Mouse (Mus musculus) adrenal gland, postnatal 14 days (tissue): Measurements from ENCODE around the gene Dhrs7b. TPM values are rescaled to one million over a fixed set of nuclear protein-coding genes. Genes with fewer than 3 reads are reported as not detected.
A peak's percentile ranks its signal among the peaks of the same experiment; 100 is the strongest.
"Not testable (repeated sequence)": the region's sequence is repeated elsewhere in the genome, so short reads cannot be mapped to it uniquely, and the experiment has no call there.

ENCODE experiments used
- DNase-seq: peaks from one replicate; pipeline ENCODE4 v3.0.0; 2021; ENCODE audit warnings: mixed read lengths
- total RNA-seq: library from RNA; stranded (reverse); gene quantifications from 2 replicates; pipeline ENCODE4 v1.2.3, GENCODE M21; 2021

Gene Dhrs7b
- total RNA-seq, 1 experiment from 2014 or later, result 44.0 TPM

DNA sequence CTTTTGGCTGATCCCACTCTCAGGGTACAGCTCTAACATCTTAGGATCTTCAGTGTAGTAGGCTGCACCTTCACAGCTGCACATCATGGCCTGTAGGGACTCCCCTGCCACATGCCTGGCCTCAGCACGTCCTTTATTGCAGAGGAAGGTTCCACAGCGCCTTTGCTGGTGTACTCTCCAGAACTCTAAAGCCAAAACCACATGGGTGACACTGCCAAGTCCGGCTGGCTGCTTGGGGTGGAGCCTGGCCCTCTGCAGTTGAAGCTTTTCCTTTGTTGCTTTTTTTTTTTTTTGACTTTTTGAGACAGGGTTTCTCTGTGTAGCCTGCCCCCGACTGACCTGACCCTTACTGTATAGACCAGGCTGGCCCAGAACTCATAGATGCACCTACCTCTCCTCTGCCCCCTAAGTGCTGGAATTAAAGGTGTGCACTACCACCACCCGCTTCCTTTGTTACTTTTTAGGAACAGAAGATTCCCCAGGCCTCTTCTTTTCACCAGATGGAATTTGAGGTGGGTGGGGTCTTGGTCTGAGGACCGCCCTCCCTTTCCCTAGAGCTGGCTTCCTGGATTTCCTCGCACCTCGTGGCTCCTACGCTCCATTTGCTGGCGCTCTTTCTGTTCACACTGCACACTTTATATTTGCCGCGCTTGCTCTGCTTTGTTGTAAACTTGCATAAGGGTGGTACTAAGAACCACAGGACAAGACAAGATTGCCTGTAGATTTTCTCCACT lies 11.2 kb downstream of the Dhrs7b start:
- DNase-seq, result peak; percentile 54

DNA sequence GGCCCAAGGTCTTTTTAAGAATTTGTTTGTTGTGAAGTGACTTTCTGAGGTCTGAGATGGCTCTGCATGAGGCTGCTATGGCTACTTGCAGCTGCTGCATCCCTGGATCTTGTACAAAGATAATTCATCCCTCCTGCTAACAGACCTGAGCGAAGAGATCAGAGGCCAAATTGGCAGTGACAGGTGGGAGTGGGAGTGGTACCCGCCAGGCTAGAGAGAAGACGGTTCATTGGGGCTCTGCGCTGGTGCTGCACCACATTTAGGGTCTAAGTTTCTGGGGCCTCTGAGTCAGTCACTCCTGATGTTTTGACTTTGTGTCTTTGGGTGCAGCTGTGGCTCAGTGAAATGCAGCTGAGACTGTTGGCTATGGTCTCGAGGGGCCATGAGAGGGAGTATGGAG lies 13.0 kb downstream of the Dhrs7b start:
- no peak for DNase-seq

DNA sequence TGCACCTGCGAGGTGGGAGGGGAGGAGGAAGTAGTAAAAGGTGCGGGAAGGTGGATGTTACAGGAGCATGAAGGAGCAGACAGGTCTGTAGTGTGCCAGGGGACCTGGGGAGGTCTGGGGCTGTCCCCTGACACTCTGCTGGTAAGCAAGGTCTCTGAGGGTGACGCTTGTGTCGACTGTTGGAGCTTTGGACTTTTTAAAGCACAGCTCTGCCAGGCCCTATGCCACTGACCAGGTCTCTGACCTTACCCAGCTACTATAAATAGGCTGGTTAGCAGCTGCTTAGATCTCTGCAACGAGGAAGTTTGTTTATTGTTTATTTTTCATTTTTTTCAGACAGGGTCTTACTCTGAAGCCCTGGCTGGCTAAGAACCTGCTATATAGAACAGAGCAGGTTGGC lies 15.0 kb downstream of the Dhrs7b start:
- DNase-seq, result no peak

DNA sequence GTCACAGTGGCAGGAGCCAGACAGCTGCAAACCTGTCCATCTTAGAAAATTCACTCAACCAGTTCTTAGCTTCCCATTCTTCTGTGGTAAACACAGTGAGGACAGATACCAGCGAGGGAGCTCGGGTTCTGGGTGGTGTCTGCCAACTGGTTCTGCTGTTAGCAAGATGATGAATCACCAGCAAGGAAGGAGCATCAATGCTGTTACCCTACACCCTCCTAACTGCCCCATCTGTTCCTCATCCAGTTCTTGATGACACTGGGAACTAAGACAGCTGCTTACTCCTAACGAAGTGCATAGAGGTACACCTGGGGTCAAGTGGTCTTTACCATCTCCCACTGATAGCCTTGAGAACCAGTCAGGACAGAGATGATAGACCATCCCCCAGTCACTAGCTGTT lies 26.2 kb downstream of the Dhrs7b start:
- DNase-seq, result no peak

DNA sequence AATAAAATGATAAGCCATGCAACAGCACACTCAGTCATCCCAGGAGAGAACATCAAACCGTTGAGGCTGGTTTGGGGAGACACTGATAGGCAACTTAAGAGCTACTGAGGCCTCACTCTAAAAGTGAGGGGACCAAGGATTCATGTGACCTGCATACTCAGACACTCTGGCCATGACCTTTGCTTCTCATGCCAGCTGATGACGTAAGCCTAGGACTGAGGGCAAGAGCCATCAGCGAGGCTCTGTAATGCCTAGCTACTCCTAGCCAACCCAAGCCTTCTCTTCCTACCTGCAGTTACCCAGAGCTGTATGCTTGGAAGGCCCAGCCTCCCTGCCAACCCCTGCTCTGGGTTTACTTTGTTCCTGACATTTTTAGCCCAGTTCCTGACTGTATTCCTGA lies 31.6 kb downstream of the Dhrs7b start:
- peak; percentile 67 for DNase-seq

DNA sequence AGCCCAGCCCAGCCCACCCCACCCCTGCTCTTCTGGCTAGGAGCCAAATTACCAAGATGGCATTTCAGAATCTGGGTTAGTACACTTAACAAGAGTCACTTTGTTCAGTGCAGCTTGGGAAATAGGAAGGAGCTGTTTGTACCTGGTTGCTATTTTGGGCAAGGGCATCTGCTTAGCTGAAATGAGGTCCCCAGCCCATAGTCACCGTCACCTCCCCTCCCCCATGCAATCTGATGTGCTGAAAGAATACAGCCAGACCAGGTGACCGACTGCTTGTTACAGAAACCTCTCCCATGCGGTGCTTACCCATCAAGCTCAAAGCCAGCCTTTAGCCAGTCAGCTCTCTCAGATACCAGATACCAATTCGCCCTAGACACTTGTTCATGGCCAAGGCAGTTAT lies 32.8 kb downstream of the Dhrs7b start:
- DNase-seq, result no peak

DNA sequence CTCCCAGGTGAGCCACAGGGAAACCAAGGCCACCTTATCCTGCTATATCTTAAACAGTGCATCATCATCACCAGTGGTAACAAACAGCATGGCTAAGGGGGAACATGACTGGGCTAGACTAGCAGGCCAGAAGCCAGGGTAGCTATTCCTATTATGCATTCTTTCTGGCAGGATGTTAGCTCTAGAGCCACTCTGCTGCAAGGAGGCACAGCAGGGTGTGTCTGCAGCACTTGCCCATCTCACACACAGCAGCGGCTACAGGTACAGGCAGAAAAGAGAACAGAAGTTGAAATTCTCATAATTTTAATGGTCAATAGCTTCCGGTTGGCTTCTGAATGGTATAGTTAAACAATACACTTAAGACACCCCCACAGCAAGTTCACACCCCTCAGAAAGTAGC lies 33.7 kb downstream of the Dhrs7b start:
- no peak for DNase-seq

DNA sequence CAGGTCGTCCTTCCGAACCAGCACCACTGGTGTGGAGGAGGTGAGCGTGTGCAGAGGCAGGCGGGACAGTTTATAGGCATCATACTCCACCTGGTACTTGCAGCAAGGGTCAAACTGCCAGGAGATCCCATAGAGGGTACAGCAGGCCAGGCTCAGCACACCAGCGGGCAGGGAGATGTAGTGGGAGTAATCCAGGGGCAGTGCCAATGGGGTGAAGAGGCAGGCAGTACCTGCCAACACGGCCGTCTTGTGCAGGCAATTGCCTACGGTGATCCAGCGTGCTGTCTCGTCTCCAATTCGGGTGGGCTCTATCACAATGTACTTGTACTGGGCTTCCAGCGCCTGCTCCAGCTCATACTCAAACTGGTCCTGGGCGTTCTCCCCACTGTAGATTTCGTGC lies 34.5 kb downstream of the Dhrs7b start:
- DNase-seq, result peak; percentile 58

DNA sequence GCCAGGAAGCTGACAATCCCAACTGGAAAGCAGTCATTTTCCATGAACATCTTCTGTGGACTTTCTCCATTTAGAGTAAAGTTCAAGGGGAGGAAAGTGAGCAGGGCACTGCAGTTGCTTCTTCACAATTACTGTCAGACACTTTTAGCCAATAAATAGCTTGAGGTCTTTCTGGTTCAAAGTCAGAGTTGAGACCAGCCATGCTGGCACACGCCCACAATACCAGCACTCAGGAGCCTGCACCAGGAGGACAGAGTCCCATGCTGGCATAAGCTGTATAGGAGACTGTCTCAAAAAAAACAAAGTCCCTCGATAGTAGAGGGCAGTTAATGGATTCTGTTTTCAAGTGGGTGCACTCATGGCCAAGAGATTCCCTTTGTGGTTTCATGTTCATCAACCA lies 35.6 kb downstream of the Dhrs7b start:
- DNase-seq, result no peak

DNA sequence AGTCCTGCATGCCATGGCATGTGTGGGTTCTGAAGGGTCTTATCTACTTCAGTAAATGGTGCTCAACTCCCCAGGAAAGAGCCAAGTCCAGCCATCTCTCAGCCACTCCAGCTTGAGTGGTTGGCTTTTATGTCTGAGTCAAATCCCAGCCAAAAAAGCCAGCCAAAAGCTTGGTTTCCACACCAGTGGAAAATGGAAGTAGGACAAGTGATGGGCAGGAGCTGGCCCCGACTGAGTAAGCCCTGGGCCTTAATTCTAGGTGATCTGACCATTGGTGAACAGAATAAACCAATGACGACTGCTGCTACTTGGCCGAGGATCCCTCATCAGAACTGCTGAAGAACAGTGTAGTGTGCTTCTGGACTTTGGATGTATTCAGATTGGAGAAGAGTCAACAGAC lies 37.0 kb downstream of the Dhrs7b start:
- no peak for DNase-seq

DNA sequence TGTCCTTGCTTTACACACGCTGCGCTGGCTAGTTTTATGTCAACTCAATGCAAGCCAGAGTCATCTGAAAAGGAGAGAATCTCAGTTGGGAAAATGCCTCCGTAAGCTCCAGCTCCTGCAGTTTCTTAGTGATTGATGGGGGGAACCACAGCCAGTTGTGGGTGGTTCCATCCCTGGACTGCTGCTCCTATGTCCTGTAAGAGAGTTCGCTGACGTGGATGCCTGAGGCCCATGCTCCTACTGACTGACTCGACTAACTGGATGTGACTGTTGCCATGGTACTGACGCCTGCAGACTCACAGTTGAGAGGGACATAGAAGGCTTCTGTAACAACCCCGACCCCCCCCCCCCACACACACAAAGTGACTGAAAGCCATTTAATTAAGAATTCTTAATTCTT lies 37.5 kb downstream of the Dhrs7b start:
- peak; percentile 45 for DNase-seq

DNA sequence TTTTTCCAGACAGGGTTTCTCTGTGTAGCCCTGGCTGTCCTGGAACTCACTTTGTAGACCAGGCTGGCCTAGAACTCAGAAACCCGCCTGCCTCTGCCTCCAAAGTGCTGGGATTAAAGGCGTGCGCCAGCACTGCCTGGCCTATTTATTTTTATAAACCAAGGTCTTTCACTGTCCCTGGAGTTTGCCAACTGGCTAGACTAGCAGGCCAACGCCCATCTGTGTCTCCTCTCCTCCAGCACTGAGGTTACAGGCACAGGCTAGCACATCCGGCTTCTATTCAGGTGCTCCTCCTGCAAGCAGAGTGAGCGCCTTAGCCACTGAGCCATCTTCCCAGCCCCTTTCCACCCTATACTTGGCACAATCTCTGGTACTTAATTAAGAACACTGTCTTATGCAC lies 39.0 kb downstream of the Dhrs7b start:
- DNase-seq, result peak; percentile 32

DNA sequence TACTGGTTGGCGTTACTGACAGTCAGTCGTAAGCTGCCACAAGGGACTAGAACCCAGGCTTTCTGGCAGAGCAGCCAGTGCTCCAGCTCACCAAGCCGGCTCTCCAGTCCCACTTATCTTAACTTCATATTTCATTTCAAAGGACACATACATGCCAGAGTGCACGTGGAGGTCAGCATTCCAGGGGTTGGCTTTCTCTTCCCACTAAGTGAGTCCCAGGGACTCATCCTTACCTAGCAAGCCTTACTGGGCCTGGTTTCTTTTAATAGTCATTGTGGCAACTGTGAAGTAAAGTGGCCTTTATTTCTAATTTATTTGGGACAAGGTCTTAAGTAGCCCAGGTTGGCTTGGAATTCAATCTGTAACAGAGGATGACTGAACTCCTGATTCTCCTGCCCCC lies 41.0 kb downstream of the Dhrs7b start:
- no peak for DNase-seq

DNA sequence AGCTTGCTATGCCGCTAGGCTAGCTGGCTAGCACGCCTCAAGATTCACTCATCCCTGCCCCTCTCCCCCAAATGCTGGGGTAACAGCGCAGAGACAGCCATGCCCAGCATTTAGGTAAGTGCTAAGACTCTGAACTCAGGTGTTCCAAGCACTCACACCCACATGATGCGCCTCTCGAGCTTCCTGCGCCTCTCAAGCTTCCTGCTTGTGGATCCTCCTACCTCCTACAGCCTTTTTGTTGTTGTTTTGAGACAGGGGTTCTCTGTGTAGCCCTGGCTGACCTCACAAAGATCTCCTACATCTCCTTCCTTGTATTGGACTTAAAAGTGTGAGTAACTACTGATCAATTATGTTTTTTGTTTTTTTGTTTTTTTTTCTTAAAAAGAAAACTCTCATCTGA lies 42.7 kb downstream of the Dhrs7b start:
- no peak for DNase-seq

DNA sequence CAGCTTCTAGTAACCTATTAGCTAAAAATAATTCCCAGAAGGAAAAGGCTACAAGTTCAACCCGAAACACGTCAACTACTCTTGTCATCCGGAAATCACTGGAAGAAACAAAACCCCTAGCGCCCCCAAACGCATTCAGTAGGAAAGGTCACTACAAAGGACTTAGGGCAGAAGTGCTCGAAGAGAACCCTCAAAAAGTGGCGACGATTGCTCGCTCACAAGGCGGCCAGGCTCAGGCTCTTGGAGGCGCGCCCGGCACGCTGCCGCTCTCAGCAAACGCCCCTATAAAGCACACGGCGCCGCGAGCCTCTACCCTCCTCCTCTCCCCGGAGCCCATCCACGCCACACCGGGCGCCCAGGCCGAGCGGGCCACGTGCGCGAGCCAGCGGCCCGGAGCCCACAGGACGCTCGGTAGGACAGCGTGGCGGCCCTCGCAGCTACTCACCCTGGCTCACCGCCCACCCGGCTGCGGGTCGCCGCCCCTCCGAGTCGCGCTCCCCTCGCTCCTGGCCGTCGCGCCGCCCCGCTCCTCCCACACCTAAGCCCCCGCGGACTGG lies 47.7 kb downstream of the Dhrs7b start:
- DNase-seq, result peak; percentile 75

DNA sequence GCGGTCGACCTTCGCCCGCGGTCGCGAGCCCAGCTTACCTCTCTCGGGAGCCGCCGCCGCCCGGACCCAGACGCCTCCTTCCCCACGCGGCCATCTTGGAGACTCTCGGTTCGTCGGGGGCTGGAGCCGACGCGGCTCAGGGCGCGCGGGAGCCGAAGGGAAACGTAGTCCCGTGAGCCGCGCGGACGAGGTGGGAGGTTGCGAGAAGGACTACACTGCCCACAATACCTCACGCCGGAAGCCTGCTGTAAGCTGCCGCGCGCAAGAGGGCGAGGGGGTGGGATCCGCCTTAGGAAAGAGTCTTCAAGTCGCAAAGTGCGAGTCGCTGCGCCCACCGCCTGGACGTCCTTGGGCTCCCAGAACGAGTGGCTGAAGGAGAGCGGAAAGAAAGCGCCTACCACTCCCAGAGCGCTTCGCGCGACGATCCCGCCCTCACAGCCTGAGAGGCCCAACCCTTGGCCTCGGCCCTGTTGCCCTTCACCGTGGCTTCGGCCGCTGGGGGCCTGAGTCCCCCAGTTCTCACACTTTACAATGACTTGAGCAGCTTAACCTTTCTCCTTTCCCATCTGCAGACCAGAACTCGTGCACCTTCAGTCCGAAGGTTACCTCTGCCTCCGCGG lies 48.4 kb downstream of the Dhrs7b start, which contains the start of gene Tmem11:
Gene Tmem11 (minus strand): TSS at position 598 of the 620 bp plus-strand sequence.
- DNase-seq, result peak; percentile 97

DNA sequence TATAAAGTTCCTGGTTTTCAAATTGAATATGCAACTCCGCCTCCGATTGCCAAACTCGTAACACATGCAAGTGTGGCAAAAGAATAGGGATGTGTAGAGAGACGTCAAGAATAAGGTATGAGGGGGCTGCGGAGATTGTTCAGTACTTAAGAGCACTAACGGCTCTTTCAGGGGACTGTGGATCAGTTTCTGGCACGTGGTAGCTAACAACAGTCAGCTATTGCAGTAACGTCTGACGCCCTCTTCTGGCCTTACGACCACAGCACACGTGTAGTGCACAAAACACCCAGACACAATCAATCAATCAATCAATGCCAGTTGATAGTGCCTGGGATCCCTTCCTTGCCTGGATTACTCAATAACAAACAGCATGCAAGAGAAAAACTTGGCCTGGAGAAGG lies 49.0 kb downstream of the Dhrs7b start:
- peak; percentile 75 for DNase-seq

DNA sequence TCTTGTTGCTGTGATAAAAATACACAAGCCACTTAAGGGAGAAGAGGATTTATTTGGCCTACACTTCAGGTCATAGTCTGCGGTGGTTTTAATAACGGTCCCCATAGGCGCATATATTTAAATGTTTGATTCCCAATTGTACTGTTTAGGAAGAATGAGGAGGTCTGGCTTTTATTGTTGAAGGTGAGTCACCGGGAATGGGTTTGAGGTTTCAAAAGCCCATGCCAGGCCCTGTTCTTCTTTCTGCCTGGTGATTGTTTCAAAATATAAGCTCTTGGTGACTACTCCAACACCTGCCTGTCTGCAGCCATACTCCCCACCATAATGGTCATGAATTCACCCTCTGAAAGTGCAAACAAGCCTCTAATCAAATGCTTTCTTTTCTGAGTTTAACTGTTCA lies 50.1 kb downstream of the Dhrs7b start:
- no peak for DNase-seq

DNA sequence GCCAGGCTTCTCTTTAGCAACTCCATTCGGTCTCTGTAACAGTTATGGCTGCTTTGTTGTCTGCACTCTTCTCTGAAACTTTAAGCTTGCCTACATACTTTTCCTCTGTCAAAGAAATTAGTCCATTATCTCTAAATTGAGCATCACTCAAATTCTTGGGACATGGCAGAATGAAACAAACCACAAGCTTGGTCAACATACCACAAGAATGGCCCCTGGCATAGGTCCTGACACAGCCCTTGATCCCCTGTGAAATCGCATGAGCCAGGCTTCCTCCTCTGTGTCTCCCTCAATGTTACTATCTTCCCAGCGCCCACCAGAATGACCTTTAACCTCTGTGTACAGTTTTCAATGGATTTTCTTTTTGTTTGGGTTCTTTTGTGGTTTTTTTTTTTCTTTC lies 52.0 kb downstream of the Dhrs7b start:
- DNase-seq, result no peak

DNA sequence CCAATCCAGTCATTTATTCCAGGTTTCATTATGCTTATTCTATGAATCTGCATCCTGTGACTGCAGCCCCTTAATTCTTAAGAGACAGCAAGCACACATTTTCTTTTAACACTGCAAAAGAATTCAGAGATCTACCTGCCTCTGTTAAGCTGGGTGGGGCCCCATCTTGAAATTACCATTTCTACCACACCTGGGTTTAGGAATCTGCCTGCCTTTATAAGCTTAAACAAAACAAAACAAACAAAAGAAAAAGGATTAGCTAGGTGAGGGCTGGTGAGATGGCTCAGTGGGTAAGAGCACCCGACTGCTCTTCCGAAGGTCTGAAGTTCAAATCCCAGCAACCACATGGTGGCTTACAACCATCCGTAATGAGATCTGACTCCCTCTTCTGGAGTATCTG lies 56.6 kb downstream of the Dhrs7b start:
- DNase-seq, result not testable (repeated sequence)

DNA sequence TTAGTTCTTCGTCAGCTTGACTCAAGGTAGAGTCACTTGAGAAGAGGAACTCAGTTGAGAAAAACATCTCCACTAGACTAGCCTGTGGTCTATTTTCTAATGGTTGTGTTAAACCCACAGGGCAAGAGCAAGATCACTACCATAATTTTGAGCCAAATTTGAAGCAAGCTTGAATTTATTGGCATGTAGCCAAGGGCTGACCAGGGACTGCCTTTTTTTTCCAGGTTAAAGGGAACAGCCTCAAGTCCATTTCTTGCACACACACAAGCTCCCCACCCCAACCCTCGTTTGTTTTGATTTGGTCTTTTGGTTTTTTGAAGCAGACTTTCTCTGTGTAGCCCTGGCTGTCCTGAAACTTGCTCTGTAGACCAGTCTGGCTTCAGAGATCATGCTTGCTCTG lies 59.4 kb downstream of the Dhrs7b start:
- DNase-seq, result no peak

DNA sequence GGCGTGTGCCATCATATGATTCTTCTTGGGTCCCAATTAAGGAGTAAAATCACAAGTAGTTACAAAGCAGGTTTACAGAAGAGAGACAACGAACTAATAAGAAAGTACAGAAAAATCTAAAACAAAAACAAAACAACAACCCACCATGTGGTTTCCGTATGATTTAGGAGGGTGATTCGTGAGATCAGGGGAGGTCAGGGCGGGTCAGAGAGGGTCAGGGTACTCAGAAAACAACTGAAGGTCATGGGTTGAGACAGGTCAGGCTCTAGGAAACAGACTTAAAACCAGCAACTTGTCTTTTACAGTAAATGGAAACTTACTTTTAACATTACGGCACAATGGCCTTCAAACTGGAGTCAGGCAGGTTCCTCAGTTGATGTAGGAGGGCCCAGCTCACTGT lies 59.9 kb downstream of the Dhrs7b start:
- DNase-seq, result no peak

DNA sequence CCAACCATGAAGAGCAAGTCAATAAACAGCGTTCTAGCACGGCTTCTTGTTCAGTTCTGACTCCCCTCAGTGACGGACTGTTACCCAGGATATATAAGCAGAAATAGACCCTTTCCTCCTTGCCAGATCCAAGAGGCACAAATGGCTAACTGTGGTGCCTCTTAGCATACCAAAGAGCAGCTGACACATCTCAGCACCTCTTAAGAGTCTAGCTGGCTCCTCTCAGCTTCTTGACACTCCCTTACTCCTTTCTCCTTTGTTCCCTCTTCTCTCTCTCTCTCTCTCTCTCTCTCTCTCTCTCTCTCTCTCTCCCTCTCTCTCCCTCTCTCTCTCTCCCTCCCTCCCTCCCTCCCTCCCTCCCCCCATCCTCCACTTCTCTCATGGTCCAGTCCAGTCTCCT lies 60.3 kb downstream of the Dhrs7b start:
- DNase-seq, result no peak

DNA sequence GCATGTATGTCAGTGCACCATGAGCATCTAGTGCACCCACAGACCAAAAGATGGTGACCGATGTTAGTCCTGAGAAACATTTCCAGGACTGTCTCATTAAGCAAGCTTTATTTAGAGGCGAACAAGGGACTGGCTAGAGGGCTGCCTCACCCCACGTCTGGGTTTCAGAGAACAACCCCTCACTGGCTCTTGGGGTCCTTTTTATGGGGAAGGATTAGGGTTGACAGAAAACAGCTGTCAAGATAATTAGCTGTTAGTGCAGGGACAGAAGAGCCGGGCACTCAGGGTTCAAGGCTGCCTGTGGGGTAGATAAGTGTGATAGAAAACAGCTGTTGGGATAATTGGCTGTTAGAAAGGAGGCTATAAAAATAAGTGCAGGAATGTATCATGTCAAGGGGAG lies 65.5 kb downstream of the Dhrs7b start:
- no peak for DNase-seq
